Mouse (Mus musculus) lung, postnatal 0 days (tissue): ENCODE measurements at regions not wholly inside any gene's neighbourhood (a gene's known extent, or its start where the extent isn't known, plus 50 kb on each side); places are given as distances from the start of the nearest gene placed in this dataset.

ENCODE experiments used
- CTCF ChIP-seq: IDR thresholded peaks from 2 replicates; pipeline ENCODE4 v1.5.1; 2016; ENCODE audit warnings: antibody characterized with exemption, mild to moderate bottlenecking
- EP300 ChIP-seq: IDR thresholded peaks from 2 replicates; pipeline ENCODE4 v1.6.1; 2016; ENCODE audit warnings: antibody characterized with exemption, mild to moderate bottlenecking, control low read depth

DNA sequence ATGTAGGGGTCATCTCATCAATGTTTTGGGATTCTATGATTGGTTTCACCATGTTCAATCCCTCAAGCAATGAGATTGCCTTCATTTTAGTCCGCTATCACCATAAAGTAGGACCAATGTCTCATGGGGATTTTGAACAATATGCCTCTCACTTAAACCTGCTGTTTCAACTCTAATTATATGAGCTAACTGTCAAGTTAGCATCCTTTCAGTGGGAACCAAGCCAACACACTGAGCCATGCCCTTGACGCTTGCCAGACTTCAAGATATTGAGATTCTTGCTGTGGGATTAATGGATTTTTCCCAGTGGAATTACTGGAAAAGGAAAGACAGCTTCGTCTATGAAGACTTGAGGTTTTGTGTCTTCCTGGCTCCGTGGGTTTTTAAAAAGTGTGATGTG, 259.5 kb downstream of the Hdgfl1 start:
- TF ChIP-seq EP300 (no peak), CTCF (no peak)
